Mouse (Mus musculus) stomach, postnatal 0 days (tissue): ENCODE measurements around the gene Klk1b5.
A peak's percentile ranks its signal among the peaks of the same experiment; 100 is the strongest.

Experiments
- CTCF ChIP-seq: IDR thresholded peaks from 2 replicates; pipeline ENCODE4 v1.5.1; 2016; ENCODE audit warnings: antibody characterized with exemption, low read depth, mild to moderate bottlenecking, moderate library complexity
- EP300 ChIP-seq: optimal IDR thresholded peaks from 2 replicates; pipeline ENCODE3; 2016; ENCODE audit warnings: antibody characterized with exemption

- TF ChIP-seq CTCF (no peak), EP300 (peak; percentile 7)
Observed at GRCm38 (mm10) chr7:44246984-44247470, 31.3 kb downstream of the Klk1b5 start.
